Mouse (Mus musculus): ENCODE measurements around the gene Fermt2. TPM values are rescaled to one million over a fixed set of nuclear protein-coding genes. Genes with fewer than 3 reads are reported as not detected.
"Not testable (repeated sequence)": the region's sequence is repeated elsewhere in the genome, so short reads cannot be mapped to it uniquely, and the experiment has no call there.

Gene Fermt2
- polyA plus RNA-seq, 1 experiment from 2014 or later = 177 TPM

DNA sequence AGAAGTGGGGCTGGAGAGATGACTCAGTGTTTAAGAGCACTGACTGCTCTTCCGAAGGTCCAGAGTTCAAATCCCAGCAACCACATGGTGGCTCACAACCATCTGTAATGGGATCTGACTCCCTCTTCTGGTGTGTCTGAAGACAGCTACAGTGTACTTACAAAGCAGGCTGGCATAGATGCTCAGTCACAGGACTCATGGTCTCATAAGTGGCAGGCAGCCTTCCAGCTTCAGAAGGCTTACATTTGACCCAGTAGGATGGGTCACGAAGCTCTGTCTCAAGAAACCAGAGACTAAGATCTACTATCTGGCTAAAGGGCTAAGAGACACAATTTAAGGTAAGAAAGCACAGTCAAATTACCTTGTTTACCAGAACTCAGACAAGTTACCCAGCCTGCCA lies 42.7 kb downstream of the Fermt2 start:
- 91% methylated on average over 2 of the region's 2 CpGs for WGBS
- H3K9me3 ChIP-seq (ENCODE audit: control insufficient read depth, low read length); H3K4me3 ChIP-seq (ENCODE audit: low read depth, low read length); H3K4me1 ChIP-seq (replicated peaks; ENCODE audit: control insufficient read depth, insufficient read depth, low read length); H3K27me3 ChIP-seq (replicated peaks; ENCODE audit: control insufficient read depth, insufficient read depth, low read length); H3K27ac ChIP-seq (ENCODE audit: low read depth); H3K9ac ChIP-seq (ENCODE audit: low read length); DNase-seq (ENCODE audit: low spot score); ATAC-seq (replicated peaks; ENCODE audit: low FRiP score, low TSS enrichment, low read depth); H3K4me2 ChIP-seq (ENCODE audit: low read length): not testable (repeated sequence)
- H3K36me3 ChIP-seq (ENCODE audit: control insufficient read depth, insufficient read depth, low read length) = peaks cover 15% of the 10 kb centered on the region

DNA sequence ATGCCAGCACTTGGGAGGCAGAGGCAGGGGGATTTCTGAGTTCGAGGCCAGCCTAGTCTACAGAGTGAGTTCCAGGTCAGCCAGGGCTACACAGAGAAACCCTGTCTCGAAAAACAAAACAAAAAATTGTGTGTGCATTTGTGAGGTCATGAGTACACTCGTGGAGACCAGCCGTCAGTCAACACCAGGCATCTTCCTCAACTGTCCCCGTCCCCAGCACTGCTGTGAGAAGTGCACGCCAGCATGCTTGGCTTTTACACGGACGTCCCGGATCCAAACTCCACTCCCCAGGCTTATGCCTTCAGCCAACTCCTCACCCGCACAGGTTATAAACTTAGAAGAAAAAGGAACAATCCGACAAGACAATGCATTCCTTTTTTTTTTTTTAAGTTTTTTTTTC lies 46.6 kb downstream of the Fermt2 start:
- DNase-seq (ENCODE audit: low spot score); H3K27me3 ChIP-seq (replicated peaks; ENCODE audit: control insufficient read depth, insufficient read depth, low read length); H3K9ac ChIP-seq (ENCODE audit: low read length); H3K4me3 ChIP-seq (ENCODE audit: low read depth, low read length); H3K27ac ChIP-seq (ENCODE audit: low read depth); ATAC-seq (replicated peaks; ENCODE audit: low FRiP score, low TSS enrichment, low read depth); H3K9me3 ChIP-seq (ENCODE audit: control insufficient read depth, low read length); H3K4me2 ChIP-seq (ENCODE audit: low read length): not testable (repeated sequence)
- Histone ChIP-seq H3K4me1 (replicated peaks; ENCODE audit: control insufficient read depth, insufficient read depth, low read length) (peaks cover 12% of the 10 kb centered on the region), H3K36me3 (ENCODE audit: control insufficient read depth, insufficient read depth, low read length) (peaks cover 38% of the 10 kb centered on the region)
- WGBS = 96% methylated on average over 11 of the region's 11 CpGs

DNA sequence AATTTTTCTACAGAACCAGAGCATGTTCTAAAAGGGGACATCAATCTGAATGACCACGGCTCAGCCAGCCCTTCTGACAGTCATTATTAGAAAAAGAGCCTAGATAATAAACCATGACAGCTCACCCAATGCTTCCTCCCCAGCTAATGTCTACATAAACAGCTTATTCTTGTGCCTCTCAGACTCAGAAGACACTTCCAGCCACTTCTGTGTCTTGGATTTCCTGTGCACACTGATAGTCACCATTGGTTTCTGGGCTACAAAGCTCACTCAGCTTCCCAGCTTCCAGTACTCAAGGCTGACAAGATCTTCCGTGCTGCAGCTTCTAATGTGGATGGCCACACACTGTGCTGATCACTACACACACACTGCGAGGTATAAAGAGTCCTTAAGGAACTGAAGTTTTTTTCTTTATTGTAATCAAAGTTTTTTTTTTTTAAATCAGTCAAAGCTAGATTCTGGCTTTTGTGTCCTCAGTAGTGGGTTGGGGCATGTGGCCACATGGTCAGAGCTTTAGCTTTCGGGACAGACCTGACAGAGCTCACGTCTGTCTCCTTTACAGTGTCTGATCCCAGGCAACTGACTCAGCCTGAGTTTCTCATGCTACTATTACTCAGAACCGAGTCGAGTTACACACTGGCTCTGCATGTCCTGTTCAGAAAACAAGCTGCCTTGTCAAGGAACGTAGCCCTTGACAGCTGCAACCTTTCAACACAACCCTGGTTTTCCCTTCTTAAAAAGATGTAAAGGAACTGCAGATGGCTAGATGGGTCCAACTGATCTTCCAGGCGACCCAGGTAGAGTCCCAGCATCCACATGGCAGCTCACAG lies 50.7 kb downstream of the Fermt2 start:
- no peak for DNase-seq (ENCODE audit: low spot score)

DNA sequence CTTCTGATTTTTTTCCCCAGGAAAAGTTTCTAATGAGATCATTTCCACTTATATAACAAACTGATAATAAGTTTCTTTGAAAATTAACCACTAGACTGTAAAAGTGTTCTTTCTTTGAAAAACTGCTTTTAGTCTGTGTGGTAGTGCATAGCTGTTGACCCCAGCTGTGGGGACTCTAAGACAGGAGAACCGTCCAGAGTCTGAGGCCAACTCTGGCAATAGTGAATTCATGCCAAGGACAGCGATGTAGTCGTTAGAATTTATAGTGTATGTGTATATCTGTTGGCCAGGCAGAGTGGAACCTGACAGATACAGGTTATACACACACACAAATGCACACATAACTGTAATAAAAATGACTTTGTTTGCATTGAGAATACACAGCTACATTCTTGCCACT lies 51.4 kb downstream of the Fermt2 start:
- Histone ChIP-seq H3K27ac (ENCODE audit: low read depth) (peak overlapping the region; percentile 24; the same call in 1 of the 2 replicates), H3K4me2 (ENCODE audit: low read length) (no peak overlapping the region), H3K4me3 (ENCODE audit: low read depth, low read length) (no peak overlapping the region), H3K36me3 (ENCODE audit: control insufficient read depth, insufficient read depth, low read length) (peaks cover 49% of the 10 kb centered on the region), H3K9me3 (ENCODE audit: control insufficient read depth, low read length) (no peaks in the 10 kb centered on the region), H3K9ac (ENCODE audit: low read length) (no peak overlapping the region), H3K27me3 (replicated peaks; ENCODE audit: control insufficient read depth, insufficient read depth, low read length) (no peaks in the 10 kb centered on the region), H3K4me1 (replicated peaks; ENCODE audit: control insufficient read depth, insufficient read depth, low read length) (peaks cover 12% of the 10 kb centered on the region)
- DNase-seq (ENCODE audit: low spot score) = no peak
- ATAC-seq (replicated peaks; ENCODE audit: low FRiP score, low TSS enrichment, low read depth) = no peak
- 18% methylated on average over 3 of the region's 3 CpGs for WGBS

More for the DNA sequence above, 50.7 kb downstream of the Fermt2 start:
- no peak overlapping the region for H3K4me3 ChIP-seq (ENCODE audit: low read depth, low read length)
- H3K9ac ChIP-seq (ENCODE audit: low read length) = no peak overlapping the region
- no peaks in the 10 kb centered on the region for H3K9me3 ChIP-seq (ENCODE audit: control insufficient read depth, low read length)
- H3K36me3 ChIP-seq (ENCODE audit: control insufficient read depth, insufficient read depth, low read length) = peaks cover 43% of the 10 kb centered on the region
- 35% methylated on average over 9 of the region's 9 CpGs for WGBS
- H3K4me1 ChIP-seq (replicated peaks; ENCODE audit: control insufficient read depth, insufficient read depth, low read length) = peaks cover 12% of the 10 kb centered on the region
- H3K27ac ChIP-seq (ENCODE audit: low read depth) = peak overlapping the region; percentile 24
- no peak for ATAC-seq (replicated peaks; ENCODE audit: low FRiP score, low TSS enrichment, low read depth)
- H3K27me3 ChIP-seq (replicated peaks; ENCODE audit: control insufficient read depth, insufficient read depth, low read length) = no peaks in the 10 kb centered on the region
- H3K4me2 ChIP-seq (ENCODE audit: low read length) = no peak overlapping the region

DNA sequence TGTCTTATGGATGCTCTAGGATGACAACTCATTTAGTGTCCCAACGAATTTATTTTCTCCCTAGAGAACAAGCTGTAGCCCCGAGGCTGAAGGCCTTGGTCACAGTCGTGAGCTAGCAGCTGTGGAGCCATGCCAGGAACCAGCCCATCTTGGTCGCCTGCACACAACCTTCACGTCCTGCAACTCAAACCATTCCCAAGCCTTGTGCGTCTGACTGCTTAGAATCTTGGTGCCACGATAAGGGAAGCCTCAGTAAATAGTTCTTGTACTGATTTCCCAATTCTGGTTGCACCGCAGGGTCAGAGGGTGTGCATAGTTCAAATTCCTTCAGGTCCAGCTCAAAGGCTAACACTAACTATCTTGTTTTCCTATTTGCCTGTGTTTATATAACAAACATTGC lies 52.3 kb downstream of the Fermt2 start:
- Histone ChIP-seq H3K9ac (ENCODE audit: low read length) (no peak overlapping the region), H3K27ac (ENCODE audit: low read depth) (no peak overlapping the region), H3K36me3 (ENCODE audit: control insufficient read depth, insufficient read depth, low read length) (peaks cover 58% of the 10 kb centered on the region), H3K4me1 (replicated peaks; ENCODE audit: control insufficient read depth, insufficient read depth, low read length) (peaks cover 12% of the 10 kb centered on the region), H3K4me3 (ENCODE audit: low read depth, low read length) (no peak overlapping the region), H3K27me3 (replicated peaks; ENCODE audit: control insufficient read depth, insufficient read depth, low read length) (no peaks in the 10 kb centered on the region), H3K9me3 (ENCODE audit: control insufficient read depth, low read length) (no peaks in the 10 kb centered on the region), H3K4me2 (ENCODE audit: low read length) (no peak overlapping the region)
- ATAC-seq (replicated peaks; ENCODE audit: low FRiP score, low TSS enrichment, low read depth) = no peak
- 32% methylated on average over 8 of the region's 8 CpGs for whole genome bisulfite sequencing
- DNase-seq (ENCODE audit: low spot score) = no peak

DNA sequence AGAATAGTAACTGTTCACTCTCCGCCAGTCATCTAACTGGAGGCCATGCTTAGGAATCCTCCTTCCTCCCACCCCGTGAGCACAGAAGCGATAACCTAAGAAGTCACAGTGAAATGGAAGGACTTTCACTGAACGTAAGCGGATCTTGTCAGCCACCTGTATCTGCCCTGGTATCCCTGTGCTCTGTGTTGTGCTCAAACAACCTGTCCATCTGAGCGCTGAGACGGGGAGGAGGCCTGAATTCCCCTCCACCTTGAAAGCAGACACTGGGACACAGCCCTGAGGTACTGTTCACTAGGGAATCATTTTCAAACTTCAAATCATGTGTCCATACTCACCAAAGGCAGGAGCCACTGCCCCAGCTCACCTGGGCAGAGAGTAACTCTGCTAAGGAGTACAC lies 52.9 kb downstream of the Fermt2 start:
- H3K27me3 ChIP-seq (replicated peaks; ENCODE audit: control insufficient read depth, insufficient read depth, low read length) = no peaks in the 10 kb centered on the region
- DNase-seq (ENCODE audit: low spot score) = no peak
- ATAC-seq (replicated peaks; ENCODE audit: low FRiP score, low TSS enrichment, low read depth) = no peak
- H3K9me3 ChIP-seq (ENCODE audit: control insufficient read depth, low read length) = no peaks in the 10 kb centered on the region
- no peak overlapping the region for H3K4me2 ChIP-seq (ENCODE audit: low read length)
- peaks cover 12% of the 10 kb centered on the region for H3K4me1 ChIP-seq (replicated peaks; ENCODE audit: control insufficient read depth, insufficient read depth, low read length)
- H3K27ac ChIP-seq (ENCODE audit: low read depth) = no peak overlapping the region
- H3K4me3 ChIP-seq (ENCODE audit: low read depth, low read length) = no peak overlapping the region
- peaks cover 60% of the 10 kb centered on the region for H3K36me3 ChIP-seq (ENCODE audit: control insufficient read depth, insufficient read depth, low read length)
- no peak overlapping the region for H3K9ac ChIP-seq (ENCODE audit: low read length)
- 88% methylated on average over 7 of the region's 7 CpGs for WGBS

DNA sequence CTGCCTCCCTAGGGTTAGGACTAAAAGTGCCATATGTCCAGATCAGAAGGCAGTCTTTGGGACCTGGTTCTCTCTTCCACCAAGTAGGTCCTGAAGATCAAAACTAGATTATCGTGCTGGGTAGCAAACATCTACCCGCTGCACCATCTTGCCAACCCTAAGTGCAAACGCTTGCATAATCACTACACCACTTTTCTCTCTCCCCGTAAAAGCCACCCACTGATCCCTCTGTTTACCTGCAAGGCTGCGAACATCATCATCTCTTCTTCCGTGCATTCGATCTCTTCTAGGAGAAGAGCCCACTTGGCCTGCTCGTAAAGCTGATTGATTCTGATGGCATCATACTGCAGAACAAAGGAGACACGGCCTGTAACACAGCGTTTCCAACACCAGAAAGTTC lies 57.4 kb downstream of the Fermt2 start:
- H3K4me3 ChIP-seq (ENCODE audit: low read depth, low read length) = no peak overlapping the region
- H3K9me3 ChIP-seq (ENCODE audit: control insufficient read depth, low read length) = no peaks in the 10 kb centered on the region
- no peak overlapping the region for H3K4me2 ChIP-seq (ENCODE audit: low read length)
- no peaks in the 10 kb centered on the region for H3K27me3 ChIP-seq (replicated peaks; ENCODE audit: control insufficient read depth, insufficient read depth, low read length)
- ATAC-seq (replicated peaks; ENCODE audit: low FRiP score, low TSS enrichment, low read depth) = no peak
- H3K9ac ChIP-seq (ENCODE audit: low read length) = no peak overlapping the region
- no peak overlapping the region for H3K27ac ChIP-seq (ENCODE audit: low read depth)
- 91% methylated on average over 10 of the region's 10 CpGs for WGBS
- no peak for DNase-seq (ENCODE audit: low spot score)
- H3K4me1 ChIP-seq (replicated peaks; ENCODE audit: control insufficient read depth, insufficient read depth, low read length) = no peaks in the 10 kb centered on the region
- H3K36me3 ChIP-seq (ENCODE audit: control insufficient read depth, insufficient read depth, low read length) = peaks cover 81% of the 10 kb centered on the region

DNA sequence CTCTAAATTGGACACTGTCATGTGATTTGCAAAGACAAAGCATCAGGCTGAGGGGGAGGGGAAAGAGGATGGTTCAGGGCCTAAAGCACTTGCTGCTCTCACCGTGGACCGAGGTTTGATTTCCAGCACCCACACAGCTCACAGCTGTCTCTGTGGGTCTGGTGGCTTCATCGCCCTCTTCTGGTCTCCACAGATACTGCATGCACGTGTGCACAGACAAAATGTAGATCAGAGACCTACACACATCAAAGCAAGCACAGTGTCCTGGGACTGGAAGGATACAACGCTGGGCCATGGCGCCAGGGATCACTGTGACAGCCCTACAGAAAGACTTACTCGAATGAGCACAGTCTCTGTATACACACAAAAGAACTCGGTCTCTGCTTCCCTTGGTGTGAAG lies 60.5 kb downstream of the Fermt2 start:
- DNase-seq (ENCODE audit: low spot score) = no peak
- Histone ChIP-seq H3K9me3 (ENCODE audit: control insufficient read depth, low read length) (no peaks in the 10 kb centered on the region), H3K9ac (ENCODE audit: low read length) (no peak overlapping the region), H3K4me1 (replicated peaks; ENCODE audit: control insufficient read depth, insufficient read depth, low read length) (peaks cover 6% of the 10 kb centered on the region), H3K27ac (ENCODE audit: low read depth) (no peak overlapping the region), H3K36me3 (ENCODE audit: control insufficient read depth, insufficient read depth, low read length) (peaks cover 95% of the 10 kb centered on the region), H3K27me3 (replicated peaks; ENCODE audit: control insufficient read depth, insufficient read depth, low read length) (no peaks in the 10 kb centered on the region), H3K4me2 (ENCODE audit: low read length) (no peak overlapping the region), H3K4me3 (ENCODE audit: low read depth, low read length) (no peak overlapping the region)
- no peak for ATAC-seq (replicated peaks; ENCODE audit: low FRiP score, low TSS enrichment, low read depth)
- 91% methylated on average over 8 of the region's 8 CpGs for whole genome bisulfite sequencing

DNA sequence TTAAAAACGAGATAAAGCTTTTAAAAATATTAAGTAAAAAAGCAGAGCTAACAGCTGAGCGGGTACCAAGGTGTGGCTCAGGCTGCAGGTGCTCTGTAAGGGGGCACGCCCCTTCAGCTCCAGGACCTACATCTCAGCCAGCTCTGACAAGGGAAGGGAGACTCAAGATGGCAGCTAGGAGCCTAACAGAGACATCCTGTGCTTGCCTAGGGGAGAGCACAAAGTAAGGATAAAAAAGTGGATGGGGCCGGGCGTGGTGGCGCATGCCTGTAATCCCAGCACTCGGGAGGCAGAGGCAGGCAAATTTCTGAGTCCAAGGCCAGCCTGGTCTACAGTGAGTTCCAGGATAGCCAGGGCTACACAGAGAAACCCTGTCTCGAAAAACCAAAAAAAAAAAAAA lies 63.5 kb downstream of the Fermt2 start:
- not testable (repeated sequence) for H3K27ac ChIP-seq (ENCODE audit: low read depth); H3K4me2 ChIP-seq (ENCODE audit: low read length); H3K9ac ChIP-seq (ENCODE audit: low read length); H3K9me3 ChIP-seq (ENCODE audit: control insufficient read depth, low read length); H3K27me3 ChIP-seq (replicated peaks; ENCODE audit: control insufficient read depth, insufficient read depth, low read length); H3K4me3 ChIP-seq (ENCODE audit: low read depth, low read length); DNase-seq (ENCODE audit: low spot score); ATAC-seq (replicated peaks; ENCODE audit: low FRiP score, low TSS enrichment, low read depth)
- Histone ChIP-seq H3K36me3 (ENCODE audit: control insufficient read depth, insufficient read depth, low read length) (peaks cover 84% of the 10 kb centered on the region), H3K4me1 (replicated peaks; ENCODE audit: control insufficient read depth, insufficient read depth, low read length) (peaks cover 24% of the 10 kb centered on the region)
- 93% methylated on average over 8 of the region's 8 CpGs for WGBS
